ENCODE assay signal across 9 mouse cellular contexts in genomic region chr5:143268985-143269362, GRCm38 (mm10). TPM values are rescaled to one million over a fixed set of nuclear protein-coding genes. Genes with fewer than 3 reads are reported as not detected.
A peak's percentile ranks its signal among the peaks of the same experiment; 100 is the strongest.
DNase-seq lines count a peak whose midpoint lies in the region; ATAC-seq and TF ChIP-seq lines count a peak whose summit lies in the region.
"Had no signal": no experiment of that assay in that cellular context is flagged by ENCODE, and none has a peak within 500 bp of the region (broad histone marks: within the 10 kb centered on the region; RNA-seq: fewer than 3 reads in every experiment).

No protein-coding gene starts in this region.

- H3K4me3 ChIP-seq in heart, embryonic 15.5 days, result peak overlapping the region; percentile 98
- peak overlapping the region; percentile 61 for H3K4me3 ChIP-seq in bone marrow, adult 2 months (replicated peaks; ENCODE audit: control insufficient read depth, low read depth, low read length)
- peak overlapping the region; percentile 69 for H3K4me3 ChIP-seq in hindbrain, embryonic 12.5 days
- H3K4me3 ChIP-seq in midbrain, embryonic 13.5 days (replicated peaks), result peak overlapping the region; percentile 89

- H3K4me1 ChIP-seq in heart, embryonic 15.5 days (replicated peaks), result peaks cover 21% of the 10 kb centered on the region
- H3K4me1 ChIP-seq in bone marrow, adult 2 months (ENCODE audit: control insufficient read depth, insufficient read depth, low read length), result peaks cover 1% of the 10 kb centered on the region
- H3K4me1 ChIP-seq in hindbrain, embryonic 12.5 days, result peaks cover 26% of the 10 kb centered on the region
- peaks cover 34% of the 10 kb centered on the region for H3K4me1 ChIP-seq in midbrain, embryonic 13.5 days (replicated peaks)

- H3K36me3 ChIP-seq in heart, embryonic 15.5 days, result 0 out of 2 replicates have a peak, but pooled peaks cover 2% of the 10 kb centered on the region
- peaks cover 13% of the 10 kb centered on the region for H3K36me3 ChIP-seq in hindbrain, embryonic 12.5 days
- peaks cover 9% of the 10 kb centered on the region for H3K36me3 ChIP-seq in midbrain, embryonic 13.5 days

- no peaks in the 10 kb centered on the region for H3K9me3 ChIP-seq in heart, embryonic 15.5 days (replicated peaks)
- no peaks in the 10 kb centered on the region for H3K9me3 ChIP-seq in hindbrain, embryonic 12.5 days (replicated peaks)
- no peaks in the 10 kb centered on the region for H3K9me3 ChIP-seq in midbrain, embryonic 13.5 days

- no peak for ATAC-seq in heart, embryonic 15.5 days (replicated peaks; ENCODE audit: insufficient number of reproducible peaks, insufficient read depth, low FRiP score, low read depth)
- 0 out of 2 replicates have a peak, but pooled peaks have one; percentile 1 for ATAC-seq in hindbrain, embryonic 12.5 days (ENCODE audit: low FRiP score)
- ATAC-seq in midbrain, embryonic 13.5 days, result peak; percentile 28

- H3K4me2 ChIP-seq in heart, embryonic 15.5 days, result peak overlapping the region; percentile 97
- H3K4me2 ChIP-seq in hindbrain, embryonic 12.5 days (replicated peaks), result peak overlapping the region; percentile 95
- H3K4me2 ChIP-seq in midbrain, embryonic 13.5 days (replicated peaks), result peak overlapping the region; percentile 72

- intact Hi-C loops in heart, postnatal 14 days (cut with DNase I), result loop anchor here (1.0 kb wide), 1 partner anchor 34 kb away; the partner anchor contains the start of gene Zfp12

- peak overlapping the region; percentile 97 for H3K9ac ChIP-seq in heart, embryonic 15.5 days
- peak overlapping the region; percentile 88 for H3K9ac ChIP-seq in hindbrain, embryonic 12.5 days
- peak overlapping the region; percentile 97 for H3K9ac ChIP-seq in midbrain, embryonic 13.5 days (replicated peaks)

- peak overlapping the region; percentile 84; the same call in 1 of the 2 replicates for H3K27ac ChIP-seq in heart, embryonic 15.5 days
- no peak overlapping the region for H3K27ac ChIP-seq in bone marrow, adult 2 months (ENCODE audit: control insufficient read depth, insufficient read depth, low read depth, low read length, poor library complexity)
- H3K27ac ChIP-seq in hindbrain, embryonic 12.5 days, result peak overlapping the region; percentile 77
- peak overlapping the region; percentile 85 for H3K27ac ChIP-seq in midbrain, embryonic 13.5 days

- 31% methylated on average over 8 of the region's 8 CpGs for WGBS in heart, embryonic 15.5 days
- 39% methylated on average over 8 of the region's 8 CpGs for WGBS in bone marrow, adult 2 months
- 28% methylated on average over 8 of the region's 8 CpGs for WGBS in hindbrain, embryonic 12.5 days
- 26% methylated on average over 8 of the region's 8 CpGs for WGBS in midbrain, embryonic 13.5 days

- TF ChIP-seq CTCF in bone marrow, adult 2 months (IDR thresholded peaks at IDR 0.05; ENCODE audit: control insufficient read depth, insufficient read depth, low read length), result no peak

- no peaks in the 10 kb centered on the region for H3K27me3 ChIP-seq in heart, embryonic 15.5 days
- no peaks in the 10 kb centered on the region for H3K27me3 ChIP-seq in hindbrain, embryonic 12.5 days
- no peaks in the 10 kb centered on the region for H3K27me3 ChIP-seq in midbrain, embryonic 13.5 days

- TF ChIP-seq POLR2A in bone marrow, adult 2 months (IDR thresholded peaks at IDR 0.05; ENCODE audit: borderline replicate concordance, control insufficient read depth, low read depth, low read length), result no peak

- DNase-seq in heart, postnatal 14 days, result no peak
- no peak for DNase-seq in adipocyte (ENCODE audit: low spot score)
- no peak for DNase-seq in adrenal gland, postnatal 36 days
- no peak for DNase-seq in thymus, postnatal 36 days

RNA-seq across cellular contexts. Expression of gene Zfp316, which starts 0.8 kb away (rescaled TPM):
- 2.2 and 2.8 TPM in 2 replicates for polyA plus RNA-seq in heart, embryonic 15.5 days (2015; fragmentation: Nextera tagmentation; extraction: Ambion mirVana)
- 1 to 10 TPM; 4.0 to 5.5 TPM for total RNA-seq in heart, postnatal 14 days (2021)
- polyA plus RNA-seq in bone marrow, adult 2 months (2011; ENCODE audit: insufficient read depth, insufficient read length, low replicate concordance, missing spikeins), result 0.87 and 0.90 TPM in 2 replicates
- 16.9 and 18.6 TPM in 2 replicates for polyA plus RNA-seq in hindbrain, embryonic 12.5 days (2016; fragmentation: Nextera tagmentation; extraction: Ambion mirVana)
- polyA plus RNA-seq in midbrain, embryonic 13.5 days (2015; fragmentation: Nextera tagmentation; extraction: Ambion mirVana), result 8.2 and 12.1 TPM in 2 replicates
- total RNA-seq in adrenal gland, postnatal 36 days (2021), result 1 to 10 TPM; 5.2 to 9.7 TPM

RNA-seq across cellular contexts. Expression of gene Zfp853, which starts 24.4 kb away (rescaled TPM):
- polyA plus RNA-seq in heart, embryonic 15.5 days (2015; fragmentation: Nextera tagmentation; extraction: Ambion mirVana), result not detected in 2 replicates
- total RNA-seq in heart, postnatal 14 days (2021), result under 1 TPM; 0.32 to 0.38 TPM
- not detected in 2 replicates for polyA plus RNA-seq in bone marrow, adult 2 months (2011; ENCODE audit: insufficient read depth, insufficient read length, low replicate concordance, missing spikeins)
- not detected in 2 replicates for polyA plus RNA-seq in hindbrain, embryonic 12.5 days (2016; fragmentation: Nextera tagmentation; extraction: Ambion mirVana)
- polyA plus RNA-seq in midbrain, embryonic 13.5 days (2015; fragmentation: Nextera tagmentation; extraction: Ambion mirVana), result 0.05 and 0.06 TPM in 2 replicates
- total RNA-seq in adrenal gland, postnatal 36 days (2021), result under 1 TPM; 0.36 to 0.40 TPM

RNA-seq across cellular contexts. Expression of gene Zfp12, which starts 34.0 kb away (rescaled TPM):
- polyA plus RNA-seq in heart, embryonic 15.5 days (2015; fragmentation: Nextera tagmentation; extraction: Ambion mirVana), result 6.1 and 8.8 TPM in 2 replicates
- 10 to 100 TPM; 11.3 to 11.8 TPM for total RNA-seq in heart, postnatal 14 days (2021)
- polyA plus RNA-seq in bone marrow, adult 2 months (2011; ENCODE audit: insufficient read depth, insufficient read length, low replicate concordance, missing spikeins), result 1.7 and 5.6 TPM in 2 replicates
- 25.7 and 28.3 TPM in 2 replicates for polyA plus RNA-seq in hindbrain, embryonic 12.5 days (2016; fragmentation: Nextera tagmentation; extraction: Ambion mirVana)
- 24.3 and 25.1 TPM in 2 replicates for polyA plus RNA-seq in midbrain, embryonic 13.5 days (2015; fragmentation: Nextera tagmentation; extraction: Ambion mirVana)
- 10 to 100 TPM; 22.2 to 22.9 TPM for total RNA-seq in adrenal gland, postnatal 36 days (2021)

RNA-seq across cellular contexts. Expression of gene Spdye4a, which starts 42.3 kb away (rescaled TPM):
- not detected in 2 replicates for polyA plus RNA-seq in heart, embryonic 15.5 days (2015; fragmentation: Nextera tagmentation; extraction: Ambion mirVana)
- total RNA-seq in heart, postnatal 14 days (2021), result not detected
- not detected in 2 replicates for polyA plus RNA-seq in bone marrow, adult 2 months (2011; ENCODE audit: insufficient read depth, insufficient read length, low replicate concordance, missing spikeins)
- polyA plus RNA-seq in hindbrain, embryonic 12.5 days (2016; fragmentation: Nextera tagmentation; extraction: Ambion mirVana), result not detected in 2 replicates
- polyA plus RNA-seq in midbrain, embryonic 13.5 days (2015; fragmentation: Nextera tagmentation; extraction: Ambion mirVana), result not detected in 2 replicates
- total RNA-seq in adrenal gland, postnatal 36 days (2021), result not detected
- polyA plus RNA-seq: gonadal fat pad, adult 2 months had no signal

RNA-seq across cellular contexts. Expression of gene E130309D02Rik, which starts 46.2 kb away (rescaled TPM):
- 18.7 and 25.7 TPM in 2 replicates for polyA plus RNA-seq in heart, embryonic 15.5 days (2015; fragmentation: Nextera tagmentation; extraction: Ambion mirVana)
- 10 to 100 TPM; 15.2 to 16.6 TPM for total RNA-seq in heart, postnatal 14 days (2021)
- 7.6 and 13.1 TPM in 2 replicates for polyA plus RNA-seq in bone marrow, adult 2 months (2011; ENCODE audit: insufficient read depth, insufficient read length, low replicate concordance, missing spikeins)
- 48.0 and 55.2 TPM in 2 replicates for polyA plus RNA-seq in hindbrain, embryonic 12.5 days (2016; fragmentation: Nextera tagmentation; extraction: Ambion mirVana)
- polyA plus RNA-seq in midbrain, embryonic 13.5 days (2015; fragmentation: Nextera tagmentation; extraction: Ambion mirVana), result 38.5 and 43.4 TPM in 2 replicates
- 10 to 100 TPM; 24.2 to 33.2 TPM for total RNA-seq in adrenal gland, postnatal 36 days (2021)
